Mouse (Mus musculus) neural tube, embryonic 12.5 days (tissue): ENCODE measurements at regions not wholly inside any gene's neighbourhood (a gene's known extent, or its start where the extent isn't known, plus 50 kb on each side); places are given as distances from the start of the nearest gene placed in this dataset.

Experiments
- ATAC-seq: fragments of 200-750 bp; cut with Nextera tagmentation; 2 replicates; pipeline ENCODE4 v1.8.0; 2017; ENCODE audit warnings: low read depth, mild to moderate bottlenecking, moderate TSS enrichment, moderate library complexity; ENCODE audit not compliant: low FRiP score
- H3K27ac ChIP-seq: fragments of 300-500 bp; sonication (generic); 2 replicates; pipeline ENCODE4 v1.5.1; 2016
- H3K27me3 ChIP-seq: fragments of 300-500 bp; sonication (generic); replicated peaks from 2 replicates; pipeline ENCODE4 v1.6.1; 2016; ENCODE audit warnings: mild to moderate bottlenecking
- H3K36me3 ChIP-seq: fragments of 300-500 bp; sonication (generic); 2 replicates; pipeline ENCODE4 v1.6.1; 2016; ENCODE audit warnings: mild to moderate bottlenecking
- H3K4me1 ChIP-seq: fragments of 300-500 bp; sonication (generic); 2 replicates; pipeline ENCODE4 v1.6.1; 2016
- H3K4me2 ChIP-seq: fragments of 300-500 bp; sonication (generic); replicated peaks from 2 replicates; pipeline ENCODE4 v1.6.1; 2016; ENCODE audit warnings: mild to moderate bottlenecking
- H3K4me3 ChIP-seq: fragments of 300-500 bp; sonication (generic); 2 replicates; pipeline ENCODE4 v1.5.1; 2016
- H3K9ac ChIP-seq: fragments of 300-500 bp; sonication (generic); 2 replicates; pipeline ENCODE4 v1.6.1; 2016; ENCODE audit warnings: mild to moderate bottlenecking
- H3K9me3 ChIP-seq: fragments of 300-500 bp; sonication (generic); 2 replicates; pipeline ENCODE4 v1.6.1; 2016; ENCODE audit warnings: mild to moderate bottlenecking
- WGBS: fragments of 180-500 bp; shearing (Covaris S2); methylation state at CpG from one replicate; pipeline ENCODE4 v1.1.7; 2016; 5-methylcytosine and 5-hydroxymethylcytosine counted together

DNA sequence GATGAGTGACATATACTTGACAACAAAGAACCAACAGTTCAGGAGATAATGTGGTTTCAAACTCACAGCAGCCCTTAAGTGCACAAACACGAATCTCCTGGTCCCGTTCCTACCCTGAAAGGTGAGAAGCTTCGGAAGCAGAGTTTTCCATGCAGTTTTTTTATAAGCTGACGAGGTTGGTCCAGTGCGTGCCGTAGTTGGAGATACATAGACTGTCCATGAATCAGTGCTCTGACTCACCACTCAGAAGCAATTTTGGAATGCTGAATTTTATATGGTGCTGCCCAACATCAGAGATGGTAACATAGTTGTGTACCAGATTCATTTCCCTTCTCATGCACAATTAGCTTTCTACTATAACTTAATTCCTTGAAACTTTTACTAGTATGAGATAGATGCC lies 2263.3 kb upstream of the Gm7489 start:
- H3K4me1 ChIP-seq: no peaks in the 10 kb centered on the region
- ATAC-seq: no peak
- H3K27me3 ChIP-seq: no peaks in the 10 kb centered on the region
- no peak overlapping the region for H3K4me3 ChIP-seq
- 92% methylated on average over 6 of the region's 6 CpGs for WGBS
- no peaks in the 10 kb centered on the region for H3K9me3 ChIP-seq
- no peak overlapping the region for H3K4me2 ChIP-seq
- H3K27ac ChIP-seq: no peak overlapping the region
- H3K36me3 ChIP-seq: no peaks in the 10 kb centered on the region
- no peak overlapping the region for H3K9ac ChIP-seq

- no peak overlapping the region for H3K4me3 ChIP-seq
- H3K4me1 ChIP-seq: no peaks in the 10 kb centered on the region
- 94% methylated on average over 5 of the region's 5 CpGs for WGBS
- no peaks in the 10 kb centered on the region for H3K36me3 ChIP-seq
- no peaks in the 10 kb centered on the region for H3K9me3 ChIP-seq
- no peak overlapping the region for H3K9ac ChIP-seq
- ATAC-seq: no peak
- no peak overlapping the region for H3K4me2 ChIP-seq
- H3K27me3 ChIP-seq: no peaks in the 10 kb centered on the region
- no peak overlapping the region for H3K27ac ChIP-seq
These were observed 2257.2 kb upstream of the Gm7489 start for GRCm38 (mm10) chr15:51627463-51627862.

GRCm38 (mm10) chr15:51628518-51628917 lies 2256.2 kb upstream of the Gm7489 start:
- no peak overlapping the region for H3K4me3 ChIP-seq
- no peaks in the 10 kb centered on the region for H3K9me3 ChIP-seq
- no peaks in the 10 kb centered on the region for H3K36me3 ChIP-seq
- H3K4me2 ChIP-seq: no peak overlapping the region
- H3K27me3 ChIP-seq: no peaks in the 10 kb centered on the region
- H3K9ac ChIP-seq: no peak overlapping the region
- 52% methylated on average over 4 of the region's 4 CpGs for WGBS
- H3K4me1 ChIP-seq: no peaks in the 10 kb centered on the region
- no peak overlapping the region for H3K27ac ChIP-seq
- ATAC-seq: no peak

DNA sequence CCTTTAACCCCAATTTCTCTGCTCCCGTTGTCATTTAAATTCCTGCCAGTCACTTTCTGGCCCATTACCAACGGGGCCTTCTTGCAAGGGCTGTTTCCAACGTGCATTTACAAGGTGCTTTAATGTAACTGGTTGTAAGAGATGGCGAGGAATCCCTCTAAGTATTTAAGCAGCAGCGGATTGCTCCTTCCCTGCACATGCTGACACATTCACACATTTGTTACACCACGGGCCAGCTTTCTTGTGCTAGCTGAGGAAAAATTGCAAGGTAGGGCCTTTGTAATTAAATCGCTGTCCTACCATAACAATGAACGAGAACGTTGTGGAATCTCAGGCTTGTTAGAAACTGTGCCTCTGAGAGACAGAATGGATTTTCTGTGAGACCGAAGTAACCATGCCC lies 2252.8 kb upstream of the Gm7489 start:
- Histone ChIP-seq H3K36me3 (no peaks in the 10 kb centered on the region), H3K4me2 (no peak overlapping the region)
- no peak for ATAC-seq

DNA sequence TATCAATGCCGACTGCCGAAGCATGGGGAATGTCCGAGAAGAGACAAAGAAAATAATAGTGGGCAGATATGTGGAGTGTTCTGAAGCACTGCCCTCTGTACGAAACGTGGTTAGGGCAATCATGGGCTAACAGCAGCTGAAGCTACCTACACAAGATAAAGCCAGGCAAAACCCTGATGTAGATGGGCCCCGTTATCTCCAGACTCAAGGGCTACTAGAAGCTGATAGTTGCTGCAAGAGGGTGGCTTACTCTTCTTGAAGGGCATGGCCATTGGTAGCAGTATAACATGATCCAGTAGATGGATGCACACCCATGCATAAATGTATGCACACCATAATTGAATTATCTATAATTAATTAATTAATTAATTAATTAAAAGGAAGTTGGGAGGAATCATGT lies 2251.6 kb upstream of the Gm7489 start:
- H3K9ac ChIP-seq: no peak overlapping the region
- H3K27me3 ChIP-seq: no peaks in the 10 kb centered on the region
- H3K4me3 ChIP-seq: no peak overlapping the region
- H3K9me3 ChIP-seq: no peaks in the 10 kb centered on the region
- 91% methylated on average over 6 of the region's 6 CpGs for WGBS
- H3K27ac ChIP-seq: no peak overlapping the region
- no peaks in the 10 kb centered on the region for H3K36me3 ChIP-seq
- 0 out of 2 replicates have a peak, but pooled peaks cover 3% of the 10 kb centered on the region for H3K4me1 ChIP-seq
- no peak for ATAC-seq
- no peak overlapping the region for H3K4me2 ChIP-seq

More for the DNA sequence above, 2252.8 kb upstream of the Gm7489 start:
- 72% methylated on average over 10 of the region's 10 CpGs for WGBS
- Histone ChIP-seq H3K4me3 (no peak overlapping the region), H3K9me3 (no peaks in the 10 kb centered on the region), H3K9ac (no peak overlapping the region), H3K27me3 (no peaks in the 10 kb centered on the region), H3K27ac (no peak overlapping the region), H3K4me1 (0 out of 2 replicates have a peak, but pooled peaks cover 3% of the 10 kb centered on the region)

GRCm38 (mm10) chr15:51634726-51635125 lies 2250.0 kb upstream of the Gm7489 start:
- Histone ChIP-seq H3K27ac (no peak overlapping the region), H3K4me3 (no peak overlapping the region), H3K9ac (no peak overlapping the region), H3K27me3 (no peaks in the 10 kb centered on the region), H3K9me3 (no peaks in the 10 kb centered on the region), H3K36me3 (no peaks in the 10 kb centered on the region), H3K4me1 (0 out of 2 replicates have a peak, but pooled peaks cover 3% of the 10 kb centered on the region), H3K4me2 (peak overlapping the region; percentile 46)
- 53% methylated on average over 7 of the region's 7 CpGs for WGBS
- ATAC-seq: no peak; the same call in 1 of the 2 replicates

- Histone ChIP-seq H3K4me1 (0 out of 2 replicates have a peak, but pooled peaks cover 3% of the 10 kb centered on the region), H3K36me3 (no peaks in the 10 kb centered on the region), H3K4me3 (no peak overlapping the region), H3K4me2 (peak overlapping the region; percentile 46), H3K9ac (no peak overlapping the region), H3K27me3 (no peaks in the 10 kb centered on the region), H3K27ac (no peak overlapping the region), H3K9me3 (no peaks in the 10 kb centered on the region)
- ATAC-seq: 0 out of 2 replicates have a peak, but pooled peaks have one; percentile 37
- WGBS: 46% methylated on average over 21 of the region's 21 CpGs
These were observed 2249.4 kb upstream of the Gm7489 start for GRCm38 (mm10) chr15:51635129-51635920.

DNA sequence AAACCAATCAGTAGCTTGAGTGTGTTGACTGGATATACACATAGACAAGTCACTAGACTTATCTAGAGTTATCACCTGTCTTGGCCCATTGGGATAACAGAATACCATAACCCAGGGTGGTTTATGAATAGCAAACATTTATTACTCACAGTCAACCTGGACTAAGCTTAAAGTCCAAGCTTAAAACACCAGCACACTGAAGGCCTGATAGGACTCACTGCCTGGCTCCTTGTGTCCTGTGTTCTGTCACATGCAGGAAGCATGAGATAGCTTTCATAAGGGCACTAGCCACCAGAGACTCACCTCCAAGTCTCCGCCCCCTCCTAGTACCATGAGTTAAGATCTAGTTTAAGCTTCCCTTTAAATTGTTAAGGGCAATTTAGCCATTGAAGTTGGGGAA lies 2247.1 kb upstream of the Gm7489 start:
- 0 out of 2 replicates have a peak, but pooled peaks cover 3% of the 10 kb centered on the region for H3K4me1 ChIP-seq
- no peaks in the 10 kb centered on the region for H3K36me3 ChIP-seq
- H3K4me3 ChIP-seq: no peak overlapping the region
- H3K9ac ChIP-seq: no peak overlapping the region
- H3K9me3 ChIP-seq: no peaks in the 10 kb centered on the region
- H3K27me3 ChIP-seq: no peaks in the 10 kb centered on the region
- ATAC-seq: no peak
- no peak overlapping the region for H3K4me2 ChIP-seq
- no peak overlapping the region for H3K27ac ChIP-seq
- WGBS: 90% methylated on average over 1 of the region's 1 CpGs

DNA sequence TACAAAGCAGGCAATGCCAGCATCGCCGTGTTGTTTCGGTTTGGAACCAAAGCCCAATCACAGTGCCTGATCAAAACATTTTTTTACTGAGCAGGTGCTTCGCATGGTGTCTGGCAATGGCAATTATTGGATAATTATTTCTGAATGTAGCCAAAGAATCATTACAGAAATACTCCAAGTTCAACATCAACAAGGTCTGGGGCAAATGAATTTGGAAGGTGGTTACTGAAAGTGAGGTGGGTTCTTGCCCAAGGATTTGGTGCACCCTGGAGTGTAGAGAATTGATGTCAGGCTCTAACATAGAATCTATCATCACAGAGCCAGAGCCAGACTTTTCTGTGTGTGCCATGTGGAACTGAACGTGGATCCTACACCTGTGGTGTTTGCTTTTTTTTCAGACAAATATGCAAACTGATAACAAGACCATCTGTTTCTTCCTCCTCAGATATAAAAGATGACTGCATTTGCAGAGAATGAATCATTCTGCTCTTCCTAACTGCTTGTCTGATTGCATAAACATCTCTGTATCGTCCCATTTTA lies 2240.9 kb upstream of the Gm7489 start:
- no peak overlapping the region for H3K4me3 ChIP-seq
- no peaks in the 10 kb centered on the region for H3K4me1 ChIP-seq
- H3K9me3 ChIP-seq: no peaks in the 10 kb centered on the region
- no peak for ATAC-seq
- H3K9ac ChIP-seq: no peak overlapping the region
- H3K27ac ChIP-seq: no peak overlapping the region
- no peaks in the 10 kb centered on the region for H3K36me3 ChIP-seq
- 88% methylated on average over 6 of the region's 6 CpGs for WGBS
- no peaks in the 10 kb centered on the region for H3K27me3 ChIP-seq
- H3K4me2 ChIP-seq: no peak overlapping the region

DNA sequence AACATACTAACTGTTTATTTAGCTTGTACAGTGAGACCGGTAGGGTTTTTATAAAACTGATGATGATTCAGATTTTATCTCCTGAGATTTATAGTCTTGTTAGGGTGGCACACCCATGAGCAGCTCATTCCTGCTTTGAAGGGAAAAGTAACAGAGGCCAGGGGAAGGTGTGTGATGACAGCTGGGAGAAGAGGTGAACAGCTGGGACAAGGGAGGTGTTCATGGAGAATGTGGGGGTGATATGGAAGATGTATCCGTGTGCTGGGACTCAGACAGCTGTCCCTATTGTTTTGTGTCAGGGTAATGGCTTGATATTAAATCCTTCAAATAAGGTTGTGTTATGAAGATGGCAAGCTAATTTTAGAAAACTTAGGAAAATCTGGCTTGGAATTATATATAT lies 2238.4 kb upstream of the Gm7489 start:
- WGBS: 75% methylated on average over 2 of the region's 2 CpGs
- no peak for ATAC-seq
- no peaks in the 10 kb centered on the region for H3K9me3 ChIP-seq
- H3K27me3 ChIP-seq: no peaks in the 10 kb centered on the region
- H3K4me1 ChIP-seq: no peaks in the 10 kb centered on the region
- no peak overlapping the region for H3K9ac ChIP-seq
- H3K4me3 ChIP-seq: no peak overlapping the region
- H3K4me2 ChIP-seq: no peak overlapping the region
- H3K27ac ChIP-seq: no peak overlapping the region
- H3K36me3 ChIP-seq: no peaks in the 10 kb centered on the region

GRCm38 (mm10) chr15:51652497-51652896 lies 2232.2 kb upstream of the Gm7489 start:
- no peak for ATAC-seq
- H3K4me1 ChIP-seq: no peaks in the 10 kb centered on the region
- H3K36me3 ChIP-seq: no peaks in the 10 kb centered on the region
- H3K4me2 ChIP-seq: no peak overlapping the region
- H3K27me3 ChIP-seq: no peaks in the 10 kb centered on the region
- no peak overlapping the region for H3K27ac ChIP-seq
- H3K4me3 ChIP-seq: no peak overlapping the region
- H3K9me3 ChIP-seq: 0 out of 2 replicates have a peak, but pooled peaks cover 4% of the 10 kb centered on the region
- no peak overlapping the region for H3K9ac ChIP-seq
- 60% methylated on average over 4 of the region's 4 CpGs for WGBS

GRCm38 (mm10) chr15:51657621-51658020 lies 2227.1 kb upstream of the Gm7489 start:
- no peak overlapping the region for H3K4me2 ChIP-seq
- no peaks in the 10 kb centered on the region for H3K36me3 ChIP-seq
- no peak overlapping the region for H3K9ac ChIP-seq
- no peak for ATAC-seq
- 90% methylated on average over 1 of the region's 1 CpGs for WGBS
- H3K27me3 ChIP-seq: no peaks in the 10 kb centered on the region
- no peaks in the 10 kb centered on the region for H3K4me1 ChIP-seq
- no peak overlapping the region for H3K4me3 ChIP-seq
- 0 out of 2 replicates have a peak, but pooled peaks cover 4% of the 10 kb centered on the region for H3K9me3 ChIP-seq
- no peak overlapping the region for H3K27ac ChIP-seq

DNA sequence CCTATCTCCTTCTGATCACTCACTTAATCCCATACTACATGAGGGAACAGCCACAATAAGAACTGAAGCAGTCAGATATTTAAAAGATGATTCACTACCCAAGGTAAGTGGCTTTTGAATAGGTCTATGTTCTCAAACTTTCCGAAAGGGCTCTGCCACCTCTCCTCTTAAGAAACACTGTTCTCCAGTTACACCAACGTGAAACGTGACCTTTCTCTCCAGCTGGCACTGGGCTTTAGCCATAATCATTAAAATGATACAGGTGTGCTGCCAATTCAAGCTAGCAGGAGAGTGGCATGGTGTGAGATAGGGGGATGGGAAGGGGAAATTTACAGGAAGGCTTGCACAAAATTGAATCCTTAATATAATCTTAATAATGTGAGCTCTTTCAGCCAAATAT lies 2216.4 kb upstream of the Gm7489 start:
- WGBS: 76% methylated on average over 3 of the region's 3 CpGs
- H3K9ac ChIP-seq: no peak overlapping the region
- ATAC-seq: no peak

More for the DNA sequence above, 2216.4 kb upstream of the Gm7489 start:
- Histone ChIP-seq H3K9me3 (no peaks in the 10 kb centered on the region), H3K27ac (no peak overlapping the region), H3K27me3 (no peaks in the 10 kb centered on the region), H3K36me3 (no peaks in the 10 kb centered on the region), H3K4me3 (no peak overlapping the region), H3K4me2 (no peak overlapping the region), H3K4me1 (no peaks in the 10 kb centered on the region)
